Mouse (Mus musculus) left cerebral cortex, adult 18-20 months (tissue): ENCODE results near the gene Grap2. TPM values are rescaled to one million over a fixed set of nuclear protein-coding genes. Genes with fewer than 3 reads are reported as not detected.

Experiments used
- DNase-seq, 2 experiments: peaks; one replicate each; pipeline ENCODE4 v3.0.0; 2021 to 2022; ENCODE audit warnings: low spot score in 2 of 2, mixed read lengths in 1 of 2
- microRNA-seq, 2 experiments: library from miRNA; unstranded; fragments of <30 nt; microRNA quantifications; one replicate each; pipeline ENCODE4 v1.2.0; 2021
- total RNA-seq, 2 experiments: library from RNA; stranded (reverse); gene quantifications; 2 replicates each; pipeline ENCODE4 v1.2.3; 2021

Gene Grap2
- total RNA-seq, 2 experiments from 2014 or later = 0.33 to 0.56 TPM

GRCm38 (mm10) chr15:80679515-80680215, 107.3 kb downstream of the Grap2 start:
- DNase-seq = no peak

DNA sequence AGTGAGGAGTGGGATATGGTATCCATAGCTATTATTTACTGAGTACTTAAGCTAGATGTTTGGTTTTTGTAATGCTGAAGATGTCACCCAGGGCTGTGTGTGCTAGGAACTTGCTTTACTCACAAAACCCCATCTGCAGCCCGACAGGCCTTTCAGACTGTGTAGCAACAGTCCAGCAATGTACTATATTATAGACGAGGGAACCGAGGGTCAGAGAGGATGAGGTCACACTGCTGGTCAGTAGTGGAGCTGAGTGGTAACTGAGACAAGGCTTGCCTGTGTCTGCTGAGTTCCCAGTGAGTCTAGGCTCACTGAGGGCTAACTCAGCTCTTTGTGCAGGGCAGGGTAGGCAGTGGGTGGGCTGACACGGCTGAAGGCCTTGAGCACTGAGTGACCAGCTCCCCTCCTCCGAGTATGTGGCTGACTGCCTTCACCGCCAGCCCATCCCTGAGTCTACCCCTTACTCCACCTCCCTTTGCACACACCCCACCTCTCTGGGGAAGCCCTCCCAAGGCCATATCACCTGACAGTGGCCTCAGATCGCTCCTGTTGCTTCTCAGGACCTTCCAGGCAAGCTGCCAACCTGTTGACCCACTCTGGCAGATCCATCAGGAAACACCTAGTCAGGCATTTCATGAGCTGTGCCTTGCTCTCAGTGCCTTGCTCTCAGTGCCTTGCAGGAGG, 108.1 kb downstream of the Grap2 start:
- no peak for DNase-seq

DNA sequence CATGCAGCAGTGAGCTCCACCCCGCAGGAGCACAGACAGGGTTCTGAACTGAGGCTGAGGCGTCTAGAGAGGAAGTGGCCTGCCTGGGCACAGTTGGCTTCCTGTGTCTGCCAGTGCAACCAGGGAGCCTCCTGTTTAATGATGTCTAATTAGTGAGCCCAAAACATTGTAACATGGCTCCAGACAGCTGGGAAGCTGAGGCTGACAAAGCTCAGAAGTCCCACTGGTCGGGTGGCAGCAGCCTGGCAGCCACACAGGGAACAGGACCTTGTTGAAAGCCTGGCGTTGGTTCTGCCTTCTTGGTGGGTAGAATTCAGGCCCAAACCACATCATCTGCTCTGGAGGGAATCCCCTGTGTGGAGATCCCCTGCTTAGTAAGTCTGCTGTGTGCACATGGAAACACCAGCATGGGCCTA, 109.1 kb downstream of the Grap2 start:
- no peak for DNase-seq

DNA sequence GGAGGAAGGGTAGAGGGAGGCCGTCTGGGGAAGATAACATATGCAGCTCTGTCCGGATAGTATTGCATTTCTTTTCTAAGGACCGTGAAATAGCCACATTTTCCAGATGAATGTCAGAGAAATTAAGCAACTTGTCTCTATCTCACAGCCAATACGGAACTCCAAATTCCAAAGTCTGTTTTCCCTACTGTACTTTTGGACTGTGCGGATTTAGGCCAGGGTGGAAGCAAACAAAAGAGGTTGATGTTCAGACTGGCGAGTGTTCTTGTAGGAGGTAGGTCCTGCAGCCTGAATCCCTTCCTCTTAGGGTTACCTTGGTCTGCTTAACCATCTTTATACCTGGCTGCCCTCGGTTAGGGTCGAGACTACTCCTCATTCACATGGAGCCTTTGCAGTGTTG, 109.9 kb downstream of the Grap2 start:
- no peak for DNase-seq

DNA sequence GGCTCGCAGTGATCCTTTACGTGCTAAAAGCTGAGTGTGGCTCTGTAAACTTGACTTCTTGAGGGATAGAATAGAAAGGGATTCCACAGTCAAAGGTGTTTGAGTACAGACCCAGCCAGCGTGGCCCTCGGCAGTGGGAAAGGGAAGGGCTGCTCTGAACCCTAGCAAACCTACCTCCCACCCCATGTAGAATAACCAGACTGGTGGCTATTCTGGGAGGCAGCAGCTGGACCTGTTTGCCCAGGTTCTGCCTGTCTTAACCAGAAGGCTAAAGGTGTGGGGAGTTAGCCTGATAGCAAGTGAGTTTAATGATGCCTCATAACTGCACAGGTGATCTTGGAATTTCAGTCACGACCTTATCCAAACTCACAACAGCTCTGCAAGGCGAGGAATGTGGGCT, 110.8 kb downstream of the Grap2 start:
- DNase-seq = no peak

GRCm38 (mm10) chr15:80683990-80684389, 111.6 kb downstream of the Grap2 start:
- DNase-seq = no peak

DNA sequence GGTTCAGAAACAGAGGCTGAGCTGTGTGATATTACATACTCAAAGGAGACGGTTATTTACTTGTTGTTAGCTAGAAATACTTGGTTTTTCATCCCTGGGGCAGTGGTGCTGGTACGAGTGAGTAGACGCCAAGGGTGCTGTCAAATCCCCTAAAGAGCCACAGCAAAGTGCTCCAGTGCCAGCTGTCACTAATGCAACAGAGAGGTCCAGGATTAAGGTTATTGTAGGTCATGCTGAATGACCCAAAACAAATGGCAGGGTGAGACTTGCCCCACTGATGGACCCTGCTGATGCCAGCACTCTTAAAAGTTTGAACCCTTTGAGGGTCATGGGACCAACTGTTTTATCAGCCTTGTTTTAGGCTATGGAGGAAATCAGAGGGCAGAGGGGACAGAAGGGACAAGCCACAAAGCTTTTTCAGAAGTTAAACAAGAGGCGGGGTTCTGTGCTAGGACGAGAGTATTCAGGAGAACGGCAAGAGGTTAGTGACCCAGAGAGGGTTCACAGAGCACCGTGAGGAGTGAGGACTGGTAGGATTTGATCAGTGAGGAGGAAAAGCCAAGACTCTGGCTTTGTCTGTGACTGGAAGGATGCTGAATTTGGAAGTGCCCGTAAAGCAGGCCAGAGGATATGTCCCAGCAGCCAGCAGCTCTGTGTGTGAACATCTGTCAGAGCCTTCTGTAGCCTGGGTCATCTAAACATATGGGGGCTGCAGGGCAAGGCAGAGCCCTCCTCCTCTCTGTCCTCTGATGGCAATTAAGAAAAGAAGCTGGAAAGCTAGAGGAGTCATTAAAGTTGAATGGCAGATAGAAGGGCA, 112.6 kb downstream of the Grap2 start:
- DNase-seq = no peak

- no peak for DNase-seq
Observed at GRCm38 (mm10) chr15:80685603-80685895, 113.2 kb downstream of the Grap2 start.

DNA sequence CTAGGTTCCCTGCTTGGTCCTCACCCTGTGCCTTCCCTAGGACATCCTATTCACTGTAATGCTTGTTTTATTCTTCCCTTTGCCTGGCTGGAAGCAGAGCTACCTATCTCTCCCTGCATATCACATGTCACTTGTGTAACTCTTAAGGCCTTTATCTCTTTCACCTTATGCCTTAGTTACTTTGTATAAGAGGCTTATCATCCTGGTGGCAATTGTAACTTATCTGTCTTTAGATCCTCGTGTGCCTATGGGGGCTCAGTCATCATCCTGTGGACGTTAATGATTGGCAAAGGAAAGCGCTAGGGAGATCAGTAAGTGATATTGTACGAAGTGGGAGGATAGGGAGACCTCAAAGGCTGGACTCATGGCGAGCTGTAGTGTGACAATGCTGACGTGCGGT, 116.1 kb downstream of the Grap2 start:
- no peak for DNase-seq

DNA sequence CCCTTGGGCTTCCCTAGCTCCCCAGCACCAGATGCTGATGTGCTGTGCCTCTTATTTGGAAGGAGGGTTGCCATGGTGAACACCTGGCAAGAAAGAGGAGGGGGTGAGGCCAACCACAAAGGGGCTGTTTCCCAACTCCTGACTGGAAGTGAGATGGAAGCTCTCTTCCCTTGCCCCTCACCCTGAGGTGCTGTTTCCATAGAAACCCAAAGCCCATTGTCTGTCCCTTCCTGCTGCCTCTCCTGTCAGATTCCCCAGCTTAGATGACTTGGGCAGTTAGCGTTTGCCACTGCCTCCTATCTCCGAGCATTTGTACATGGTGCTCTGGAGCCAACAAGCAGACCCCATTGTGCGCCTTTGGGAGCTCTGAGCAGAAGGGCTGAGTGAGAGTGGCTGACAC, 121.1 kb downstream of the Grap2 start:
- DNase-seq = no peak

- peak; percentile 76 to 80 for DNase-seq
Observed at GRCm38 (mm10) chr15:80694125-80694910, 121.9 kb downstream of the Grap2 start.

DNA sequence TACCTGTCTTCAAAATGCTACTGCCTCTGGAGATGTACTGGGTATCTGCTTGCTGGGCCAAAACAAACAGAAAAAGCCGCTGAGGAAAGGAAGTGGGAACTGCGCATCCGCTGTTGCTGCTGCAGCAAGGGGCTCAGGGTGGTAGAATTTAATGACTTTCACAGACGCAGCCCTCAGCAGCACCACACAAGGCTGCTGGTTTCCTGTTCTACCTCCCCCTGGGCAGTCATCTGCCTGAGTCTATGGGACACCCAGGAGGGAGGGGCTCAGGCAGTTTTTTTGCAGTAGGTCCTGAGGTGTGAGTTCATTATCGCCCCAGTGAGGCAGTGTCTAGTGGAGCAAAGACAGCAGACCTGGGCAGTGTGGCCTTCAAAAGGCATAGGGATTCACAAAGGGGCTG, 125.2 kb downstream of the Grap2 start:
- DNase-seq = no peak

DNA sequence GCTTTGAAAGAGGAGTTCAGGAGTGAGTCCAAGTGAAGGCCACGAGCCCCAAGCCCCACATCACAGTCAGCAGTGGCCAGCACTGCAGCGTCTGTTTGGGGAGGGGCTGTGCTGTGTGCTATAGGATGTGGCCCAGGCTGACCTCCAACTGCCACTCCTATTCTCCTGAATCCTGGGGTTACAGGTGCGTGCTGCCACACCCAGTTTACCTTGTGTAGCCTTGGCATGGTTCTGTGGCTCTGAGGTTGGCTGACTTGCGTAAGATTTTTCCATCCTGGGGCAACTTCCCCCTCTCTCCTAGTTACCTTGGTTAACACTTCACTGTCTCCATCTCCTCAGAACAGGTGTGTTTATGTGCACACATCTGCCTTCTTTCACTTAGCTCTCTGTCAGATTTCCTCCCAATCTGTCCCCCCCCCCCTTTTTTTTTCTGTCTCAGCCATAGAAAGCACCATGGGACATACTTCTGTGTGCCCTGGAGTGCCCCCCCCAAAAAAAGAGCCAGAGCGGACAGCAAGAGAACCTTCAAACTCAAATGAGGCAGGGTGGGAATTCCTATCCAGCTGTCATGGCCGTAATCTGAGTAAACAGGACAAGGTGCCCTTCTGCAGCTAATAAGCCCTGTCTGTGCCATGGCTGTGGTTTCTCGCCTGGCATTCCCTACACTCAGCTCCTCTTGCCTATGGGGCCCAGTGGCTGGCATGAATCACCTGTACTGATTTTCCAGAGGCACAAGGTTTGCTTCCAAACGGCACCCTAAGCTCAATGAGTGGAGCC, 129.3 kb downstream of the Grap2 start:
- no peak for DNase-seq

Small RNA genes lying within 50 kb of the gene (microRNA-seq; reads per million reads assigned to microRNA genes)
- gene Mir6957 = 0 reads per million in 2 experiments

Other genes with a start within 250 kb of the Grap2 start
- gene Enthd1, start 7.4 kb upstream of the Grap2 start, total RNA-seq = not detected
- under 1 TPM; 0.16 to 0.54 TPM for gene Fam83f, start 99.3 kb downstream of the Grap2 start, total RNA-seq
- gene Tnrc6b, start 138.7 kb downstream of the Grap2 start, total RNA-seq = 100 to 1,000 TPM; 101 to 102 TPM